Mouse (Mus musculus): ENCODE measurements at regions not wholly inside any gene's neighbourhood (a gene's known extent, or its start where the extent isn't known, plus 50 kb on each side); places are given as distances from the start of the nearest gene placed in this dataset.

DNA sequence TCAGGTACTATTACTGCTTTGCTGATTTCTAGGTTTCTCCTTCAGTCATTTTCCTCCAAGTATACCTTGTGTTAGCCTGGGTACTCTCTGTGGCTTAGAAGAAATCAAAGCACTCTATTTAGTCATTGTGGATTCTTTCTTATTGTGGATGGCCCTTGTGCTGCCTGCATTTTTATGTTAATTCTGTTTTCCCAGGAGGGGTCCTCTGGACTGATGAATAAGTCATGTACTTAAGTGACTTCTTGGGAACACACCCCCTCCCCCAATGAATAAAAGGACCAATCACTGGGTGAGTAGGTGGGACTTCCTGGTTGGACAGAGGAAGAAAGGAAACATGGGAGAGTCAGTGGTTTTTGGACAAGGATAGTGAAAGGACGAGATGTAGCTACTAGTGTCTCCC lies 128.1 kb upstream of the Cntn4 start:
- H3K4me1 ChIP-seq (replicated peaks; ENCODE audit: low read depth, low read length): peaks cover 13% of the 10 kb centered on the region; the same call in 1 of the 2 replicates
- H3K4me3 ChIP-seq (replicated peaks; ENCODE audit: low read length): no peak overlapping the region
- TF ChIP-seq NANOG (IDR thresholded peaks at IDR 0.05; ENCODE audit: borderline replicate concordance, low read length) (peak; percentile 79; the same call in 1 of the 2 replicates), POU5F1 (IDR thresholded peaks at IDR 0.05; ENCODE audit: borderline replicate concordance, low read length) (no peak)
- no peaks in the 10 kb centered on the region for H3K36me3 ChIP-seq (ENCODE audit: insufficient read depth, low read length)
- H3K9me3 ChIP-seq (ENCODE audit: low read length): no peaks in the 10 kb centered on the region
- H3K27me3 ChIP-seq (ENCODE audit: insufficient read depth, low read length): no peaks in the 10 kb centered on the region

DNA sequence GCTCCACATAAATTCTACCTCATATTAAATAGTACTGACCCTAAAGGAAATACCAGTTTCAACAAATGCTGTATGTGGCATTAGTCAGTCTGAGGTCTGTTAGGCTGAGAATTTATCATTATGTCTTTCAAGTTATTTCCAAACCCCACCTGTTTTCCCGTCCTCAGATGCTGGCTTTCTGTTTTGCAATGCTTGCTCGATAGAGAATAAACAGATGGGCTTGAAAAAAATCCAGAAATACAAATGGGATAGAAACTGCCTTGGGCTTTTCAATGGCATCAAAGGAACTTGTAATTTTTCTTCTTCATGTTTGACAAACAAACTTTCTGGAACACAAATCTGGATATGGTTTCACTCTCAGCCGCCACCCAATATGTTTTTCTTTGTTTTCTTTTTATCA lies 109.2 kb upstream of the Cntn4 start:
- TF ChIP-seq POU5F1 (IDR thresholded peaks at IDR 0.05; ENCODE audit: borderline replicate concordance, low read length): no peak
- TF ChIP-seq NANOG (IDR thresholded peaks at IDR 0.05; ENCODE audit: borderline replicate concordance, low read length): no peak
- TF ChIP-seq CTCF (conservative IDR thresholded peaks at IDR 0.05; ENCODE audit: low read length): no peak
- Histone ChIP-seq H3K9me3 (ENCODE audit: low read length) (no peaks in the 10 kb centered on the region), H3K4me1 (replicated peaks; ENCODE audit: low read depth, low read length) (no peaks in the 10 kb centered on the region), H3K36me3 (ENCODE audit: insufficient read depth, low read length) (no peaks in the 10 kb centered on the region), H3K27me3 (ENCODE audit: insufficient read depth, low read length) (no peaks in the 10 kb centered on the region), H3K4me3 (replicated peaks; ENCODE audit: low read length) (no peak overlapping the region)

DNA sequence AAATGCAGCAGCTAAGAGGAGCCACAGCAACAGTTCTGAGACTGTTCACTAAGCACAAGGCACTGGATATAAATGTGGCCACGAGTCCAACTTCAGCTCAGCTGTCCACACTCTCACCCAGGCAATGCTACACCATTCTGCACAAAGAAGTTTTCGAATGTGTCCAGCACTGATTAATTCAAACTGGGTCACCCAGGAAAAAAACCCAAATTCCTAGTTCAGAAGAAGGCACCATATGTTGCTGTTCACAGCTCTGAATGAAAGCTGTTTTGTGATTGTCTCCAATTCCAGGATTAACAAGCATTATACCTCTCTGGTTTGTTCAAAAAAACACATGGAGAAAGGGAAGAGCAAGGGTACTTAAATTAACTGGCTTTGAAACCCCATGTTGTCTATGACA lies 108.4 kb upstream of the Cntn4 start:
- no peak overlapping the region for H3K4me3 ChIP-seq (replicated peaks; ENCODE audit: low read length)
- TF ChIP-seq NANOG (IDR thresholded peaks at IDR 0.05; ENCODE audit: borderline replicate concordance, low read length) (no peak), POU5F1 (IDR thresholded peaks at IDR 0.05; ENCODE audit: borderline replicate concordance, low read length) (no peak), CTCF (conservative IDR thresholded peaks at IDR 0.05; ENCODE audit: low read length) (no peak)
- no peaks in the 10 kb centered on the region for H3K9me3 ChIP-seq (ENCODE audit: low read length)

DNA sequence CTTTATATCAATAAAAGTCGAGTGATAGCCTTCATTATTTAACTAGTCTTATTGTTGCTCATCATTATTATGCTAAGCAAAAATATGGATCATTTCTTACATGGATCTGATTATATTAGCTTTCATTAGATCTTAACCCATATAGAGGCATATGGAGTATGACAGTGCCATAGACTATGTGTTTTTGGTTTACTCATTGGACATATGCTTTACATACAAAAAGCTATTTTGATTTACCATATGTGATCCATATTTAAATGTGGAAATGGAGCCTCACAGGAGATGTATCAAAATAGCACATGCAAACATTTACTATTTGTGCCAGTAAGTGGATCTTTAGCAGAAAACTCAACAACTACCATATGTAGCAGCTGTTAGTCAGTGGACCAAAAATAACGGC lies 73.2 kb upstream of the Cntn4 start:
- H3K9me3 ChIP-seq (ENCODE audit: low read length): no peaks in the 10 kb centered on the region
- no peaks in the 10 kb centered on the region for H3K4me1 ChIP-seq (replicated peaks; ENCODE audit: low read depth, low read length)
- H3K4me3 ChIP-seq (replicated peaks; ENCODE audit: low read length): no peak overlapping the region
- H3K27me3 ChIP-seq (ENCODE audit: insufficient read depth, low read length): no peaks in the 10 kb centered on the region
- TF ChIP-seq NANOG (IDR thresholded peaks at IDR 0.05; ENCODE audit: borderline replicate concordance, low read length) (no peak), POU5F1 (IDR thresholded peaks at IDR 0.05; ENCODE audit: borderline replicate concordance, low read length) (no peak), CTCF (conservative IDR thresholded peaks at IDR 0.05; ENCODE audit: low read length) (no peak)
- no peaks in the 10 kb centered on the region for H3K36me3 ChIP-seq (ENCODE audit: insufficient read depth, low read length)

More for the DNA sequence above, 108.4 kb upstream of the Cntn4 start:
- Histone ChIP-seq H3K27me3 (ENCODE audit: insufficient read depth, low read length) (no peaks in the 10 kb centered on the region), H3K4me1 (replicated peaks; ENCODE audit: low read depth, low read length) (no peaks in the 10 kb centered on the region), H3K36me3 (ENCODE audit: insufficient read depth, low read length) (no peaks in the 10 kb centered on the region)

Measured in E14TG2a.4 (cell line).